Mouse (Mus musculus) CH12.LX (cell line): ENCODE measurements at regions not wholly inside any gene's neighbourhood (a gene's known extent, or its start where the extent isn't known, plus 50 kb on each side); places are given as distances from the start of the nearest gene placed in this dataset.

Source experiments
- DNase-seq: peaks from one replicate; pipeline ENCODE4 v3.0.0-alpha.2; 2013; ENCODE audit errors: extremely low read depth
- H3K27ac ChIP-seq: 2 replicates; pipeline ENCODE4 v1.5.1; 2012; ENCODE audit warnings: low read depth, mild to moderate bottlenecking, control low read depth, moderate library complexity; ENCODE audit not compliant: insufficient read depth
- H3K27me3 ChIP-seq: replicated peaks from 2 replicates; pipeline ENCODE3; 2012; ENCODE audit warnings: inconsistent platforms
- H3K36me3 ChIP-seq, 2 experiments: replicated peaks in 1 of 2; 2 replicates each; pipeline versions ENCODE3 to v1.6.1; 2012; ENCODE audit warnings: inconsistent platforms in 1 of 2, low read length in 1 of 2, mild to moderate bottlenecking in 1 of 2, mixed read lengths in 1 of 2, moderate library complexity in 1 of 2; ENCODE audit not compliant: control insufficient read depth in 1 of 2, insufficient read depth in 1 of 2
- H3K4me1 ChIP-seq, 2 experiments: 2 replicates each; pipeline ENCODE4 v1.6.1; 2012; ENCODE audit warnings: inconsistent platforms in 1 of 2, moderate library complexity in 1 of 2; ENCODE audit not compliant: insufficient read depth in 2 of 2, control insufficient read depth in 1 of 2
- H3K4me2 ChIP-seq: 2 replicates; pipeline ENCODE4 v1.6.1; 2012; ENCODE audit warnings: low read depth, mild to moderate bottlenecking, control low read depth; ENCODE audit not compliant: poor library complexity, insufficient read depth, severe bottlenecking
- H3K4me3 ChIP-seq, 3 experiments: fragments of 150-350 bp in 1 of 3; sonication (generic) in 1 of 3; replicated peaks in 1 of 3; 2 replicates each; pipeline versions ENCODE3 to v1.5.1; 2011 to 2012; ENCODE audit warnings: low read depth in 2 of 3, low read length in 2 of 3, mild to moderate bottlenecking in 2 of 3, moderate library complexity in 2 of 3, control low read depth in 1 of 3, improper control_type of control experiment in 1 of 3, inconsistent platforms in 1 of 3, mixed read lengths in 1 of 3; ENCODE audit not compliant: poor library complexity in 1 of 3
- H3K79me2 ChIP-seq: replicated peaks from 2 replicates; pipeline ENCODE4 v1.6.1; 2012; ENCODE audit warnings: mild to moderate bottlenecking, moderate library complexity; ENCODE audit not compliant: control insufficient read depth, poor library complexity, insufficient read depth, severe bottlenecking; ENCODE audit errors: extremely low read depth
- H3K9ac ChIP-seq: 2 replicates; pipeline ENCODE4 v1.6.1; 2012; ENCODE audit warnings: low read depth, mild to moderate bottlenecking, control low read depth, moderate library complexity; ENCODE audit not compliant: insufficient read depth
- H3K9me3 ChIP-seq: replicated peaks from 2 replicates; pipeline ENCODE3; 2012; ENCODE audit warnings: low read length, inconsistent platforms, mixed read lengths
- CHD1 ChIP-seq: IDR thresholded peaks from 2 replicates; pipeline ENCODE4 v1.6.1; 2012; ENCODE audit warnings: low read depth, low read length, improper control_type of control experiment, inconsistent platforms
- E2F4 ChIP-seq: IDR thresholded peaks from 2 replicates; pipeline ENCODE4 v1.6.1; 2011; ENCODE audit warnings: low read depth, low read length, improper control_type of control experiment; ENCODE audit not compliant: insufficient replicate concordance
- MXI1 ChIP-seq: IDR thresholded peaks from 2 replicates; pipeline ENCODE4 v1.6.1; 2011; ENCODE audit warnings: mild to moderate bottlenecking, low read depth, low read length, improper control_type of control experiment
- NELFE ChIP-seq: IDR thresholded peaks from 2 replicates; pipeline ENCODE4 v1.6.1; 2011; ENCODE audit warnings: low read depth, low read length, improper control_type of control experiment
- NRF1 ChIP-seq: IDR thresholded peaks from 2 replicates; pipeline ENCODE4 v1.6.1; 2014; ENCODE audit warnings: low read depth, mild to moderate bottlenecking, inconsistent platforms, low read length, improper control_type of control experiment, moderate library complexity
- RAD21 ChIP-seq: IDR thresholded peaks from 2 replicates; pipeline ENCODE4 v1.6.1; 2011; ENCODE audit warnings: low read depth, mild to moderate bottlenecking, low read length, improper control_type of control experiment, moderate library complexity
- SIN3A ChIP-seq: IDR thresholded peaks from 2 replicates; pipeline ENCODE4 v1.6.1; 2012; ENCODE audit warnings: low read length, improper control_type of control experiment, inconsistent platforms
- SMC3 ChIP-seq: IDR thresholded peaks from 2 replicates; pipeline ENCODE4 v1.6.1; 2011; ENCODE audit warnings: low read depth, low read length, improper control_type of control experiment
- TCF12 ChIP-seq: IDR thresholded peaks from 2 replicates; pipeline ENCODE4 v1.6.1; 2014; ENCODE audit warnings: low read depth, mild to moderate bottlenecking, inconsistent platforms, low read length, improper control_type of control experiment
- USF2 ChIP-seq: conservative IDR thresholded peaks from 2 replicates; pipeline ENCODE4 v1.6.1; 2011; ENCODE audit warnings: low read depth, low read length, improper control_type of control experiment
- ZKSCAN1 ChIP-seq: IDR thresholded peaks from 2 replicates; pipeline ENCODE4 v1.6.1; 2012; ENCODE audit warnings: low read depth, inconsistent platforms, low read length, improper control_type of control experiment, borderline replicate concordance
- ZMIZ1 ChIP-seq: IDR thresholded peaks from 2 replicates; pipeline ENCODE4 v1.6.1; 2012; ENCODE audit warnings: low read depth, mild to moderate bottlenecking, inconsistent platforms, low read length, improper control_type of control experiment
- ZNF384 ChIP-seq: IDR thresholded peaks from 2 replicates; pipeline ENCODE4 v1.6.1; 2012; ENCODE audit warnings: low read depth, low read length, improper control_type of control experiment, inconsistent platforms
- dilution Hi-C: fragments of 300-500 bp; cut with MboI; formaldehyde crosslinking; loops from 2 replicates; pipeline ENCODE4 v1.14.3; 2020; ENCODE audit warnings: low sequenced_read_pairs; ENCODE audit not compliant: extremely low pct_unique_long_range_greater_than_20kb, extremely low pct_ligation_motif_present
- in situ Hi-C: fragments of 300-500 bp; cut with MboI; formaldehyde crosslinking; loops from 3 replicates; pipeline ENCODE4 v1.14.3; 2019; ENCODE audit warnings: low sequenced_read_pairs, low pct_ligation_motif_present, low pct_unique_long_range_greater_than_20kb, mixed read lengths

DNA sequence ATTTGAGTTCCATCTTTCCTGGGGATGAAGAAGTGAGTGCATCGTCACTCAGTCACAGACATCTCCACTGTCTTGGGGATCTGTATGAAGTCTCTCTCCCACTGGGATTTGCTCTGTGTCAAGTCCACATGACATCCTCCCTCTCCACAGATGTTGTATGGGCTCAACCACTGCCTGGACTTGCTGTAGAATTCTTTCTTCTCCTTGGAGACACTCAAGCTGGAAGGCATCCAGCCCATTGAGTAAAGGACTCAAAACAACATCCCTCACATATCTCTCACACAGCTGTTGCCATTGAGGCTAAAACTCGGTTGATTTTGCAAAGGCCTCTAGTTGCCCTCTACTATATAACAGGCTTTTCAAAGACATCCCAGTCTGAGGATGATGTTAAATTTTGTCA lies 71.0 kb upstream of the Rxfp2 start:
- no peak for DNase-seq
- in situ Hi-C loops (no loop called here), dilution Hi-C loops (no loop called here)
- H3K36me3 ChIP-seq, result no peaks in the 10 kb centered on the region
- H3K79me2 ChIP-seq, result no peaks in the 10 kb centered on the region
- no peak overlapping the region for H3K27ac ChIP-seq
- no peaks in the 10 kb centered on the region for H3K27me3 ChIP-seq
- no peaks in the 10 kb centered on the region for H3K4me1 ChIP-seq
- TF ChIP-seq NRF1 (no peak), SIN3A (no peak), ZMIZ1 (no peak)
- no peak overlapping the region for H3K9ac ChIP-seq
- H3K9me3 ChIP-seq, result peaks cover 67% of the 10 kb centered on the region
- H3K4me3 ChIP-seq, result no peak overlapping the region
- H3K4me2 ChIP-seq, result no peak overlapping the region

DNA sequence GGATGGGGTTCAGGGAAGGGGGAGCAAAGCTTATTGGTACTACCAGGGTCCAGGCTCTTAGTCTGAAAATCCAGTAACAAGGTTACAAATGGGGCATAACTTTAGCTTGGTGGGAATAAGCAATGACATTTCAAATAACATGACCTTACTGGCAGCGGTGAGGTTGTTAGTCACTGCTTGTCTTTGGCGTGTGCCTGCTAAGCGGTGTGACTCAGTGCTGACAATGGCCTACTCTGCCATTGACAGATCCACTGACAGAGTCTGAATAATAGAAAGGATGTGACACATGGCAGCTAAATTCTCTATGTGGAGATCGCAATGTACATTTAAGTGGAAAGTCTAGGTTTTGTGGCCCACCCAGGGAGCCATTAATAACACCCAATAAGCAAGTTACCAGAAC lies 61.5 kb upstream of the Rxfp2 start:
- H3K27ac ChIP-seq, result no peak overlapping the region
- no peak for DNase-seq
- no peaks in the 10 kb centered on the region for H3K36me3 ChIP-seq
- in situ Hi-C loops, result no loop called here
- no peak overlapping the region for H3K4me2 ChIP-seq
- H3K79me2 ChIP-seq, result no peaks in the 10 kb centered on the region
- no peak overlapping the region for H3K4me3 ChIP-seq
- no peak overlapping the region for H3K9ac ChIP-seq
- H3K4me1 ChIP-seq, result no peaks in the 10 kb centered on the region
- TF ChIP-seq NELFE, result no peak
- TF ChIP-seq SIN3A, result no peak
- H3K9me3 ChIP-seq, result peaks cover 52% of the 10 kb centered on the region
- H3K27me3 ChIP-seq, result no peaks in the 10 kb centered on the region
- dilution Hi-C loops, result no loop called here

DNA sequence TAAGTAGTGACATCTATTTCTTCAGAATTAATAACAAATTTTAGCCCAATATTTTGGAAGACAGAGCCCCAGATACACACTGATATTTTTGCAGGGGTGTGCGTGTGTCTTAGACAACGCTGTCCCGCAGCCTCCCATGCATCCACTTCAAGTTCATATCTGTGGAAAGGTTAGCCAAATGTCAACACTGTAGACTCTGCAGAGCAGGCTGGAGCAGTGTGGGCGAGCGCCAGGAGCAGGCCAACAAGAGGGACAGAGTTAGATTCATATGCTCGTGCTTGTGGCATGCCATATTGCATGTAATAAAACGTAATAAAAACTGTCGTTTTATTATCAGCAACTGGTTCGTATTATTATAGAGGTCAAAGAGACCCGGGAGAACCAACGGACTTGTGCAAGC lies 57.3 kb upstream of the Rxfp2 start:
- Histone ChIP-seq H3K4me1 (no peaks in the 10 kb centered on the region), H3K9ac (no peak overlapping the region), H3K79me2 (no peaks in the 10 kb centered on the region), H3K27ac (no peak overlapping the region), H3K36me3 (no peaks in the 10 kb centered on the region), H3K4me2 (no peak overlapping the region), H3K27me3 (no peaks in the 10 kb centered on the region), H3K9me3 (peaks cover 52% of the 10 kb centered on the region), H3K4me3 (no peak overlapping the region)
- no peak for DNase-seq
- dilution Hi-C loops (no loop called here), in situ Hi-C loops (no loop called here)
- TF ChIP-seq TCF12 (no peak), SMC3 (no peak), ZNF384 (no peak), ZKSCAN1 (no peak), USF2 (no peak), CHD1 (no peak), RAD21 (no peak), MXI1 (no peak), E2F4 (no peak)
